Mouse (Mus musculus) small intestine, adult 2 months (tissue): ENCODE results near the gene D230025D16Rik.

Experiments used
- CTCF ChIP-seq: fragments of 200-500 bp; IDR thresholded peaks from 2 replicates; pipeline ENCODE4 v1.5.1; 2012; ENCODE audit warnings: low read depth, mild to moderate bottlenecking, control low read depth, inconsistent platforms, low read length, moderate library complexity, mixed read lengths; ENCODE audit not compliant: insufficient replicate concordance, insufficient read length; ENCODE audit errors: extremely low read depth
- POLR2A ChIP-seq: fragments of 200-500 bp; IDR thresholded peaks from 2 replicates; pipeline ENCODE4 v1.6.1; 2012; ENCODE audit warnings: low read depth, mild to moderate bottlenecking, control low read depth, inconsistent platforms, low read length, moderate library complexity

- no peak for TF ChIP-seq POLR2A
- no peak for TF ChIP-seq CTCF
Measured at GRCm38 (mm10) chr8:105292471-105292870, 67.5 kb downstream of the D230025D16Rik start.
